Mouse (Mus musculus): ENCODE results near the gene Fgfbp3.
"Not testable (repeated sequence)": the region's sequence is repeated elsewhere in the genome, so short reads cannot be mapped to it uniquely, and the experiment has no call there.

Gene Fgfbp3

GRCm38 (mm10) chr19:36919466-36919865, at the start of gene Fgfbp3:
Gene Fgfbp3 (minus strand): TSS chr19:36919615.
- no peak for DNase-seq

- not testable (repeated sequence) for DNase-seq
Measured at GRCm38 (mm10) chr19:36962544-36963260, 43.3 kb upstream of the Fgfbp3 start.

GRCm38 (mm10) chr19:36961320-36961719, 41.9 kb upstream of the Fgfbp3 start:
- no peak for DNase-seq

GRCm38 (mm10) chr19:36958331-36958730, 38.9 kb upstream of the Fgfbp3 start:
- DNase-seq: no peak

GRCm38 (mm10) chr19:36953637-36954206, 34.3 kb upstream of the Fgfbp3 start:
- DNase-seq: no peak

- DNase-seq: no peak
Measured at GRCm38 (mm10) chr19:36940064-36940463, 20.6 kb upstream of the Fgfbp3 start.

- DNase-seq: no peak
Measured at GRCm38 (mm10) chr19:36938008-36938407, 18.6 kb upstream of the Fgfbp3 start.

GRCm38 (mm10) chr19:36936285-36936684, 16.9 kb upstream of the Fgfbp3 start:
- no peak for DNase-seq

- no peak for DNase-seq
Measured at GRCm38 (mm10) chr19:36932613-36933012, 13.2 kb upstream of the Fgfbp3 start.

- no peak for DNase-seq
Measured at GRCm38 (mm10) chr19:36932097-36932496, 12.7 kb upstream of the Fgfbp3 start.

GRCm38 (mm10) chr19:36929816-36930215, 10.4 kb upstream of the Fgfbp3 start:
- DNase-seq: no peak

- no peak for DNase-seq
Measured at GRCm38 (mm10) chr19:36927800-36928361, 8.5 kb upstream of the Fgfbp3 start.

GRCm38 (mm10) chr19:36926553-36927236, 7.3 kb upstream of the Fgfbp3 start:
- DNase-seq: no peak

- peak; percentile 91 for DNase-seq
Measured at GRCm38 (mm10) chr19:36925671-36926552, 6.5 kb upstream of the Fgfbp3 start, which contains the start of gene Btaf1. Gene Btaf1 (plus strand): TSS chr19:36926079.

GRCm38 (mm10) chr19:36922936-36923335, 3.5 kb upstream of the Fgfbp3 start:
- DNase-seq: no peak

GRCm38 (mm10) chr19:36922015-36922414, 2.6 kb upstream of the Fgfbp3 start:
- DNase-seq: no peak

GRCm38 (mm10) chr19:36918441-36919301, 744 bp downstream of the Fgfbp3 start:
- peak; percentile 88 for DNase-seq

- no peak for DNase-seq
Measured at GRCm38 (mm10) chr19:36916876-36917389, 2.5 kb downstream of the Fgfbp3 start.

- no peak for DNase-seq
Measured at GRCm38 (mm10) chr19:36916206-36916605, 3.2 kb downstream of the Fgfbp3 start.

GRCm38 (mm10) chr19:36913064-36913463, 6.4 kb downstream of the Fgfbp3 start:
- no peak for DNase-seq

- no peak for DNase-seq
Measured at GRCm38 (mm10) chr19:36910424-36911045, 8.9 kb downstream of the Fgfbp3 start.
